Mouse (Mus musculus) limb, embryonic 15.5 days (tissue): ENCODE results near the gene Arhgap44. TPM values are rescaled to one million over a fixed set of nuclear protein-coding genes. Genes with fewer than 3 reads are reported as not detected.

Source experiments
- ATAC-seq: fragments of 200-750 bp; cut with Nextera tagmentation; 2 replicates; pipeline ENCODE4 v1.8.0; 2017; ENCODE audit warnings: low read depth, moderate TSS enrichment; ENCODE audit not compliant: insufficient number of reproducible peaks, low FRiP score, low TSS enrichment
- H3K27ac ChIP-seq: fragments of 300-500 bp; sonication (generic); 2 replicates; pipeline ENCODE4 v1.5.1; 2015; ENCODE audit warnings: moderate library complexity, mild to moderate bottlenecking, inconsistent platforms
- H3K27me3 ChIP-seq: fragments of 300-500 bp; sonication (generic); 2 replicates; pipeline ENCODE4 v1.6.1; 2015; ENCODE audit warnings: inconsistent platforms
- H3K36me3 ChIP-seq: fragments of 300-500 bp; sonication (generic); 2 replicates; pipeline ENCODE4 v1.6.1; 2015; ENCODE audit warnings: inconsistent platforms
- H3K4me1 ChIP-seq: fragments of 300-500 bp; sonication (generic); 2 replicates; pipeline ENCODE4 v1.6.1; 2015; ENCODE audit warnings: inconsistent platforms
- H3K4me2 ChIP-seq: fragments of 300-500 bp; sonication (generic); 2 replicates; pipeline ENCODE4 v1.6.1; 2015; ENCODE audit warnings: mild to moderate bottlenecking, inconsistent platforms
- H3K4me3 ChIP-seq: fragments of 300-500 bp; sonication (generic); 2 replicates; pipeline ENCODE4 v1.5.1; 2015; ENCODE audit warnings: mild to moderate bottlenecking, inconsistent platforms
- H3K9ac ChIP-seq: fragments of 300-500 bp; sonication (generic); 2 replicates; pipeline ENCODE4 v1.6.1; 2015; ENCODE audit warnings: inconsistent platforms
- H3K9me3 ChIP-seq: fragments of 300-500 bp; sonication (generic); 2 replicates; pipeline ENCODE4 v1.6.1; 2016; ENCODE audit warnings: inconsistent platforms
- WGBS: fragments of 180-500 bp; shearing (Covaris S2); methylation state at CpG from one replicate; pipeline ENCODE4 v1.1.7; 2015; 5-methylcytosine and 5-hydroxymethylcytosine counted together
- polyA plus RNA-seq: library from polyadenylated mRNA; unstranded; fragments of >200 nt; fragmentation: Nextera tagmentation; extraction: Ambion mirVana; gene quantifications from 2 replicates; pipeline ENCODE4 v1.2.1, GENCODE M21; 2015

The Arhgap44 gene
- polyA plus RNA-seq, 1 experiment from 2014 or later = 6.0 TPM

DNA sequence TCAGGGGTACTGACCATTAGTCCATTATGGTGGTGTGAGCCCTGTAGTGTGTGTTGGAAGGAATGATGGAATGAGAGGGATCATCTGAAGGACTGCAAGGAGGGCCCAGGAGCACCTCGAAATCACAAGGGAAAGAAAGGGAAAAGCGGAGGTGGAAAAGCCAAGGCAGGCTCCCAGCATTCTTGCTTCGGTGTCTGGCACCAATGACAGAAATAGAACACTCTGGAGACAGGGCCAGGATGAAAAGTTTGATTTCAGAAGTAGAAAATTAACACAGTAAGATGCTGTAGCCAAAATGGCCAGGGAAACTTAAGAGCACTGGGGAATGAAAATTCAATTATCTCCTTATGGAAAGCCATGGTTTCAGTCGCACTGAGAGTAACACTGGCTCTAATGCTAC is 29.1 kb downstream of the Arhgap44 start:
- no peaks in the 10 kb centered on the region for H3K27me3 ChIP-seq
- no peaks in the 10 kb centered on the region for H3K9me3 ChIP-seq
- no peak overlapping the region for H3K9ac ChIP-seq
- ATAC-seq = no peak
- H3K4me3 ChIP-seq = no peak overlapping the region
- 91% methylated on average over 4 of the region's 4 CpGs for WGBS
- H3K27ac ChIP-seq = no peak overlapping the region
- no peaks in the 10 kb centered on the region for H3K4me1 ChIP-seq
- no peak overlapping the region for H3K4me2 ChIP-seq
- H3K36me3 ChIP-seq = no peaks in the 10 kb centered on the region

GRCm38 (mm10) chr11:65129110-65129509 is 33.7 kb downstream of the Arhgap44 start:
- no peaks in the 10 kb centered on the region for H3K36me3 ChIP-seq
- no peak overlapping the region for H3K27ac ChIP-seq
- H3K9ac ChIP-seq = no peak overlapping the region
- no peak for ATAC-seq
- 86% methylated on average over 4 of the region's 4 CpGs for WGBS
- no peaks in the 10 kb centered on the region for H3K9me3 ChIP-seq
- H3K4me2 ChIP-seq = no peak overlapping the region
- no peaks in the 10 kb centered on the region for H3K4me1 ChIP-seq
- no peak overlapping the region for H3K4me3 ChIP-seq
- no peaks in the 10 kb centered on the region for H3K27me3 ChIP-seq

DNA sequence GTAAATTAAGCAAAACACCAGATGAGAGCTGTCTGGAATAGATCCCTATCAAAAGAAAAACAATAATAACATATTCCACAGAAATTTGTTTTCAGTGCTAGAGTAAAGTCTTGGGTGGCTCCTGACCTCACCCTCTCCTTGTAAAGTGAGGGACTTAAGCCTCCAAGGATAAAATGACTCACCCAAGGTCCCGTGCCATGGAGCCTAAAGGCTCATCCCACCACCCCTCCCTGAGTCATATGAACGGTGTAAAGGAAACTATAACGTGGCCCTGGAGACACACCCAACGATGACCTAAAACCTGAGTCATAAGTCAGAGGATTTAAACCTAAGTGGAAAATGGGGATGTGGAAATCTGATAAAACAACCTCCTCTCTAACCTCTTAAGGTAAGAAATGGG is 34.1 kb downstream of the Arhgap44 start:
- 64% methylated on average over 4 of the region's 4 CpGs for WGBS

DNA sequence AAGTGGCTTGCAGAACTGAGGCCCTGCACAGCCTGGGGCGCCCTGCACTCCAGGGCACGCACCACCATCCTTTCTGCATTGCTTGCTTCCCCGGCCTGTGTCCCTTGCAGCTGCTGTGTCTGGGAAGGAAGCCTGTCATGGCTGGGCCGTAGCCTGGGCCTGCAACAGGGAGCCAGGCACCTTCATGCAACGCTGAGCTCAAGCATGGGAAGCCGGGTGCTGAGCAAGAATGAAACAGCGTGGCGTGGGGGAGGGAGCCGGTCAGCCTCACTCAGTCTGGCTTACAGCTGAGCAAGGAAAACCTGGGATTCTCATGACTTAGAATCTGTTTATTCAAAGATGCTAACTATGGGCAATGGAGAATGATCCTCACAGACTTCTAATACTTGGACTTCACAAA is 36.2 kb downstream of the Arhgap44 start:
- Histone ChIP-seq H3K9me3 (no peaks in the 10 kb centered on the region), H3K27ac (no peak overlapping the region), H3K4me3 (no peak overlapping the region), H3K27me3 (no peaks in the 10 kb centered on the region), H3K4me2 (no peak overlapping the region), H3K9ac (no peak overlapping the region), H3K4me1 (no peaks in the 10 kb centered on the region), H3K36me3 (no peaks in the 10 kb centered on the region)
- 72% methylated on average over 9 of the region's 9 CpGs for WGBS
- ATAC-seq = no peak

More for the DNA sequence above, 34.1 kb downstream of the Arhgap44 start:
- no peak for ATAC-seq
- Histone ChIP-seq H3K4me1 (no peaks in the 10 kb centered on the region), H3K36me3 (no peaks in the 10 kb centered on the region), H3K4me2 (no peak overlapping the region), H3K9ac (no peak overlapping the region), H3K27ac (no peak overlapping the region), H3K4me3 (no peak overlapping the region), H3K27me3 (no peaks in the 10 kb centered on the region), H3K9me3 (no peaks in the 10 kb centered on the region)

- WGBS = 59% methylated on average over 8 of the region's 8 CpGs
- no peaks in the 10 kb centered on the region for H3K4me1 ChIP-seq
- H3K36me3 ChIP-seq = no peaks in the 10 kb centered on the region
- no peak overlapping the region for H3K27ac ChIP-seq
- peak; percentile 30; the same call in 1 of the 2 replicates for ATAC-seq
- H3K4me3 ChIP-seq = no peak overlapping the region
- H3K9me3 ChIP-seq = no peaks in the 10 kb centered on the region
- H3K9ac ChIP-seq = no peak overlapping the region
- H3K27me3 ChIP-seq = no peaks in the 10 kb centered on the region
- no peak overlapping the region for H3K4me2 ChIP-seq
Observed at GRCm38 (mm10) chr11:65124913-65125418, 37.8 kb downstream of the Arhgap44 start.

DNA sequence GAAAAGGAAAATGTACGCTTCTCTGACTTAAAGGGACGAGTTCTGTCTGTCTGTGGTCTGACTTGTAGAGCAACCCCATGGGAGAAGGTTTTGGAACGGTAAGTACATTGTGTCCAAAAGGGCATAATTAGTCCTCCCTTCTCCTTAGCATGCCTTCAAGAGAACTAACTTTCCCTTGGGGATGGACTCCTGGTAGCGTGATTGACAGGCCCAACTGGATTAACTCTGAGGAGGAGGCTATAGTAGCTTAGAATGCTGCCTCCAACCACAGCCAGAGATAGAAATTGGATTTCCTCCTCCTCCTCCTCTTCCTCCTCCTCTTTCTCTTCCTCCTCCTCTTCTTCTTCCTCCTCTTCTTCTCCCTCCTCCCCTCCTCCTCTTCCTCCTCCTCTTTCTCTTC is 42.5 kb downstream of the Arhgap44 start:
- H3K4me2 ChIP-seq = no peak overlapping the region
- 82% methylated on average over 4 of the region's 4 CpGs for WGBS
- H3K9ac ChIP-seq = no peak overlapping the region
- no peaks in the 10 kb centered on the region for H3K36me3 ChIP-seq
- no peaks in the 10 kb centered on the region for H3K27me3 ChIP-seq
- H3K4me1 ChIP-seq = no peaks in the 10 kb centered on the region
- H3K9me3 ChIP-seq = no peaks in the 10 kb centered on the region
- no peak overlapping the region for H3K27ac ChIP-seq
- ATAC-seq = no peak
- H3K4me3 ChIP-seq = no peak overlapping the region

- no peaks in the 10 kb centered on the region for H3K27me3 ChIP-seq
- H3K36me3 ChIP-seq = no peaks in the 10 kb centered on the region
- no peak overlapping the region for H3K9ac ChIP-seq
- no peak for ATAC-seq
- no peaks in the 10 kb centered on the region for H3K9me3 ChIP-seq
- no peak overlapping the region for H3K4me2 ChIP-seq
- no peak overlapping the region for H3K27ac ChIP-seq
- H3K4me3 ChIP-seq = no peak overlapping the region
- no peaks in the 10 kb centered on the region for H3K4me1 ChIP-seq
- 79% methylated on average over 6 of the region's 6 CpGs for WGBS
Observed at GRCm38 (mm10) chr11:65115811-65116210, 47.0 kb downstream of the Arhgap44 start.

DNA sequence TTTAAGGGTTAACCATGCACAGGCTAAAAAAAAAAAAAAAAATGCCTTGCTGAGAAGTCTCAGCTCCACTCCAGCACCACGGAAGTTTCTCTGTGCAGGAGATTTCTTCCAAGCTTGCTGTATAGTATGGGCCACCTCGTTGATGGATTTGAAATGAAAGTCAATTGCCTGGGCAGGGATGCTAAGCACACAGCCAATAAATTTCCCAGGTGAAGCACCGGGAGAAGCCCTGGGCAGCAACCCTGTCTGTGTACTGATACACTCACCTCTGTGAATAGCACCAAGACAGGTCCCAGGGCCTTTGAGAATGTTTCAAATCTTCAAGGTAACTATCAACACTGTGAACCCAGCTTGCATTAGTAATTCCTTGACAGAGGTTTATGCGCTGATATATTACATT is 50.7 kb downstream of the Arhgap44 start:
- 34% methylated on average over 4 of the region's 4 CpGs for WGBS
- Histone ChIP-seq H3K9ac (no peak overlapping the region), H3K27me3 (no peaks in the 10 kb centered on the region), H3K4me3 (no peak overlapping the region), H3K4me1 (no peaks in the 10 kb centered on the region), H3K4me2 (no peak overlapping the region), H3K27ac (no peak overlapping the region), H3K36me3 (no peaks in the 10 kb centered on the region), H3K9me3 (no peaks in the 10 kb centered on the region)
- no peak for ATAC-seq

DNA sequence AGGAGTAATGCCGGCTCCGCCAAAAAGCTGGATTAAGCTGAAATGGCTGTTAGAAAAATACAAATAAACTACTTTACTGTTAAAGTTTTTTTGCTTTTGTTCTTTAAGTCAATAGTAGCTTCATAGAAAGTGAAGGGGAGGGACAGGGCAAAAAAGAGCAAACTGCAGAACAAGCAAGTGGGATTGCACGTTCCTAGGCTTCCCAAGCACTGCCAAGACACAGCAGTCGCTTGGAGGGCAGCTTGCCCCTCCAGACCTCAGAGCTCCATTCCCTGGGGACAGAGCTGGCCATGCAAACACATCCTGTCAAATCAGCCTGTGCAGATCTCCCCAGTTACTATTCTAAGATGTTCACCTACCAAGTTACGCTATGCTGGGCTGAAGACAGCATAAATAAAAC is 51.1 kb downstream of the Arhgap44 start:
- WGBS = 44% methylated on average over 5 of the region's 5 CpGs
- Histone ChIP-seq H3K4me1 (no peaks in the 10 kb centered on the region), H3K4me3 (no peak overlapping the region), H3K9ac (no peak overlapping the region), H3K36me3 (no peaks in the 10 kb centered on the region), H3K27me3 (no peaks in the 10 kb centered on the region), H3K27ac (no peak overlapping the region), H3K4me2 (no peak overlapping the region), H3K9me3 (no peaks in the 10 kb centered on the region)
- ATAC-seq = no peak

DNA sequence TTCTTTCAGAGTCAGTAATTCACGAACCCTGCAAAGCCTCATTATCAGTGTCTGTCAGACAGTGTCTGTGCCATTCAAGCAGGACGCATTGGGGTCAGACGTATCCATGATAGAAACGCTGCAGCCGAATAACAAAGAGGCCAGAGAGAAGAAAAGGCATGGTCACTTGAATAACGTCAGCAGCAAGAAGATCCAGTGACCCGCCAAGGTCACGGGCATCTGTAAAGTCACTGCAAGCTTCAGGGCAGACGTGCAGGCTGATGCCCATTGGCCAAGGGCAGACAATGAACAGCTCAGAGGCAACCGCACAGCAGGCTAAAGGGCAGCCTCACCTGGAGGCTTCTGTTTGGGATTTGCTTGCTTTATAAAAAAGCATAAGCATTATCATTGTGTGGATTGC is 52.7 kb downstream of the Arhgap44 start:
- Histone ChIP-seq H3K27me3 (no peaks in the 10 kb centered on the region), H3K9ac (no peak overlapping the region), H3K4me3 (no peak overlapping the region), H3K4me1 (no peaks in the 10 kb centered on the region), H3K27ac (no peak overlapping the region), H3K4me2 (no peak overlapping the region), H3K36me3 (no peaks in the 10 kb centered on the region), H3K9me3 (no peaks in the 10 kb centered on the region)
- ATAC-seq = no peak
- 83% methylated on average over 10 of the region's 10 CpGs for WGBS

GRCm38 (mm10) chr11:65107734-65108171 is 55.0 kb downstream of the Arhgap44 start:
- WGBS = 71% methylated on average over 5 of the region's 5 CpGs
- no peak overlapping the region for H3K4me2 ChIP-seq
- no peak overlapping the region for H3K4me3 ChIP-seq
- H3K9me3 ChIP-seq = no peaks in the 10 kb centered on the region
- no peaks in the 10 kb centered on the region for H3K27me3 ChIP-seq
- H3K4me1 ChIP-seq = no peaks in the 10 kb centered on the region
- no peak overlapping the region for H3K27ac ChIP-seq
- ATAC-seq = no peak
- no peaks in the 10 kb centered on the region for H3K36me3 ChIP-seq
- no peak overlapping the region for H3K9ac ChIP-seq

DNA sequence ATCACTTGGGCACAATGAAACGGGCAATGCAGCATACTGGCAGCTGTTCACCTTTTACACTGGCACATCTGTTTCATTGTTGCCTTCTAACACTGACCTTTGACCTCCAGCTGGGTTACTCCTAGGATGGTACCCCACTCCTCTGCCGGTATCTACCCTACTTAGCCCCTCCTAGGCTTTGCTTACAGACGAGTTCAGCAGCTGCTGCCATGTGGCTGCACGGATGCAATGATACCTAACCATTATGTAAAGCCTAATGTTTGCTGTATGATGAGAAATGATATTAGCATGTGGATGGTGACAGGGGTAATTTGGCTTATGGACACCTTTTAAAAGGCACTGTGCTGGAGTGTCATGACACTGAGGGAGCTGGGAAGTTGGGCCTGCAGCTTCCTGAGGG is 55.6 kb downstream of the Arhgap44 start:
- no peak for ATAC-seq
- Histone ChIP-seq H3K36me3 (no peaks in the 10 kb centered on the region), H3K27ac (no peak overlapping the region), H3K9me3 (no peaks in the 10 kb centered on the region), H3K4me1 (no peaks in the 10 kb centered on the region), H3K27me3 (no peaks in the 10 kb centered on the region), H3K4me3 (no peak overlapping the region), H3K9ac (no peak overlapping the region), H3K4me2 (no peak overlapping the region)
- 71% methylated on average over 4 of the region's 4 CpGs for WGBS

DNA sequence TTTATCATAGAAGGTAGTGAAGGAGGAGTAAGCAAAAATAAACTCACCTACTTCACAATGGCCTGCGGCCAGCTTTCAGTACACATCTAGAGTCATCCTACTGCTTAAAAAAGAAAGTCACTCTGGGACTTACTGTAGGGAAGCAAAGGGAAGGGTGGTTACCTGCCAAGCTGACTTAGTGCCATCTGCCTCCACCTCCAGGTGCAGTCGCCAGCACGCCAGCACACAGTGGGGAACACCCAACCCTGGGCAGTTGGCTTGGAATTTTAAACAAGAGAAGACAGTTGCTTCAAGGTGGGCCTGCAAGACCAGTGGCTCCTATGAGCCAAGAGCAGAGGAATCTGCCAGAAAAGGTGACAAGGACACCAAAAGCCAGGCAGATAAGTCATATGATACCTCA is 58.7 kb downstream of the Arhgap44 start:
- Histone ChIP-seq H3K4me2 (no peak overlapping the region), H3K9ac (no peak overlapping the region)

More for the DNA sequence above, 58.7 kb downstream of the Arhgap44 start:
- Histone ChIP-seq H3K4me3 (no peak overlapping the region), H3K27ac (no peak overlapping the region), H3K27me3 (no peaks in the 10 kb centered on the region), H3K9me3 (no peaks in the 10 kb centered on the region), H3K36me3 (no peaks in the 10 kb centered on the region), H3K4me1 (no peaks in the 10 kb centered on the region)
- no peak for ATAC-seq
- 90% methylated on average over 3 of the region's 3 CpGs for WGBS
